Mouse (Mus musculus): ENCODE measurements around the gene Slc7a1. TPM values are rescaled to one million over a fixed set of nuclear protein-coding genes. Genes with fewer than 3 reads are reported as not detected.

Gene Slc7a1
- 17.7 and 21.5 TPM in 2 replicates for polyA plus RNA-seq (2015; fragmentation: Nextera tagmentation; extraction: Ambion mirVana)

DNA sequence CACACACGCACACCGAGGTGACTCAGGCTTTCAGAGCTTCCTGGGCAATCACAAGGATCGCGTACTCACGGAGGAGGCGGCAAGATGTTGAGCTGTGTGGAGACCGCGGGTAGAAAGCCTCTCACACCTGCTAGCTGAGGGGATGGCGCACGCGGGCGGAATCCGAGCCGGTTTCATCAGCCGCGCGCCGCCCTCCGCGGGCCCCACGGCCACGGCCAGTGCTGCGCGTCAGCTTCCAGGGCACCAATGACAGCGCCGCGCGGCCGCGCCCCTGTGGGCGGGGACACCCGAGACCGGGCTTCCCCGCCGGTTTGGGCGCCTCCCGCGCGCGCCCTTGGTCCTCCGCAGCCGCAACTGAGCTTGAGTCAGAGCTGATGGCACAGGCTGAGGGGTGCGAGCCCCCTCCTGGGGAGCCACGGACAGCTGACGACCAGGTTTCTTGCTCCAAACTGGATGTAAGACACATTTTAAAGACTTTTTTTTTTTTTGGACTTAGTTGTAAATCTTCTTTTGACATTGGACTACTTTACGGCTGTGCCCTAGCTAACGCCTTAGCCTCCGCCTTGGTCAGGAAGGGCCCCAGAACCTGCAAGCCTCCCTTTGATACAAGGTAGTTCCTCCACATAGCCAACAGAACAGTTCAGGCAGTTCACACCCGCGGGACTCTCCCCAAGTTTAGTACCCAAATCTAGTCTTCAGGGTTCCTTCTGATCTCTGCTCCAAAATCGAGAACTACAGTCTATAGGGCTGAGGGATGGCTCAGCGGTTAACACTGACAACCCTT is at the start of gene Slc7a1:
Slc7a1 (minus strand) TSS at position 245 of the 784 bp plus-strand sequence.
- H3K9me3 ChIP-seq (replicated peaks): no peaks in the 10 kb centered on the region
- peak; percentile 84 for DNase-seq

DNA sequence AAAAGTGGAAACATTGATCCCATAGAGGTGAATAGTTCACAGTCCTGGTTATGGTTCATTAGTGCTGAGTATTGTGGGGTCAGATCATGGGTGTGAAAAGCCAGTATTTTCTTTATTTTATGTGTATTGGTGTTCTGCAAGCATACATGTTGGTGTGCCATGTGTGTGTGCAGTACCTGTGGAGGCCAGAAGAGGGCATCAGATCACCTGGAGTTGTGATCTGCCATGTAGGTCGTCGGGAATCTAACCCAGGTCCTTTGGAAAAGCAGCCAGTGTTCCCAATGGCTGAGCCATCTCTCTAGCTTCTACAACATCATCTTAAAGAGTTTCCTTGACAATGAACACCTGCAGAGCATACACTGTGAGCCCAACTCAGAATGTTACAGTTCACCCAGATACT is 45.3 kb upstream of the Slc7a1 start:
- no peak overlapping the region for H3K27ac ChIP-seq
- no peak for ATAC-seq (ENCODE audit: low read depth)
- 65% methylated on average over 2 of the region's 2 CpGs for WGBS (ENCODE audit: insufficient replicate concordance)
- no peaks in the 10 kb centered on the region for H3K36me3 ChIP-seq
- no peak overlapping the region for H3K9ac ChIP-seq
- no peak overlapping the region for H3K4me2 ChIP-seq
- DNase-seq: no peak
- H3K4me1 ChIP-seq (replicated peaks): no peaks in the 10 kb centered on the region
- H3K27me3 ChIP-seq: no peaks in the 10 kb centered on the region
- no peaks in the 10 kb centered on the region; the same call in 1 of the 2 replicates for H3K9me3 ChIP-seq (replicated peaks)
- no peak overlapping the region for H3K4me3 ChIP-seq (replicated peaks)

More for the DNA sequence above, at the start of gene Slc7a1:
- under 1% methylated on average over 52 of the region's 52 CpGs for WGBS (ENCODE audit: insufficient replicate concordance)
- H3K9ac ChIP-seq: peak within 1 kb of the TSS; percentile 94
- peaks cover 13% of the 10 kb centered on the region for H3K36me3 ChIP-seq
- peak within 1 kb of the TSS; percentile 89 for H3K27ac ChIP-seq
- peaks cover 30% of the 10 kb centered on the region for H3K4me1 ChIP-seq (replicated peaks)
- peak; percentile 95 for ATAC-seq (ENCODE audit: low read depth)
- peak within 1 kb of the TSS; percentile 97 for H3K4me2 ChIP-seq
- peaks cover 12% of the 10 kb centered on the region for H3K27me3 ChIP-seq
- H3K4me3 ChIP-seq (replicated peaks): peak within 1 kb of the TSS; percentile 94

DNA sequence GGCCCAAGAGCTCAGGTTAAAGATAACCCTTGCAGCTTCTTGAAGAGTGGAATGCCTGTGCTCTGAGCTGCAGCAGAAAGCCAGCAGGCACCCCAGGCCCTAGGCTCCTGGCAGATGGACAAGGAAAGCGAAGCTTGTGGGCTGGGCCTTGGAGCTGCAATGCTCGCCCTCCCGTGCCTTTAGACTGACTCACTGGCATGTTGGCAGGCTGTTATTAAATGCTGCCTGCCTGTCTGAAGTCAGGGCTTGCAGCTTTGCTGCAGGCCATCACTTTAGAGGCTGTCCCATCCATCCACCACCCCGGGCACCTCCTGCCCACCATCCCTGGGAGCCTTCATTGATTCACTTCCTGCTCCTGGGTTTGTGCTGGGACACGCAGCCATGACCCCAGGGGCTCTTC is 44.0 kb upstream of the Slc7a1 start:
- H3K9ac ChIP-seq: no peak overlapping the region
- no peak overlapping the region for H3K27ac ChIP-seq
- H3K27me3 ChIP-seq: no peaks in the 10 kb centered on the region
- 57% methylated on average over 5 of the region's 5 CpGs for WGBS (ENCODE audit: insufficient replicate concordance)
- H3K4me1 ChIP-seq (replicated peaks): no peaks in the 10 kb centered on the region
- no peak for DNase-seq
- H3K4me3 ChIP-seq (replicated peaks): no peak overlapping the region
- no peak for ATAC-seq (ENCODE audit: low read depth)
- H3K9me3 ChIP-seq (replicated peaks): no peaks in the 10 kb centered on the region; the same call in 1 of the 2 replicates
- no peaks in the 10 kb centered on the region for H3K36me3 ChIP-seq
- H3K4me2 ChIP-seq: no peak overlapping the region

DNA sequence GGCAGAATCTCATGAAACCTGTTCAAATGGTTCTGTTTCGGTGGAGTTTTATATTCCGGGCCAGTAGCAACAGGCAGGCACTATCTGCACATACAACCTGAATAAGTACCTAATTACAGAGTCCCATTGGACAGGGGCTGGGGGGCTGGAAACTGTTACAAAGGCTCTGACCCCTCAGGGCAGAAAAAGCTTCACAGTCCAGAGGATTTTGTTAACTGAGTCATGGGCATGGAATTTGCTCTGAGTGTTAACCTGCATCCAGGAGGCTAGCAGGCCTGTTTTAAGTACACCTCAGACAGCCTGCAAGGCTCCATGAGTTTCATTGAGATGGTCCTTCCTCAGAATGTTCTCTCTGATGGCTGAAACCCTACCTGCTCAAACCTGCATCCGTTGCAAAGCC is 36.0 kb upstream of the Slc7a1 start:
- ATAC-seq (ENCODE audit: low read depth) (no peak), DNase-seq (no peak)
- Histone ChIP-seq H3K9ac (no peak overlapping the region), H3K4me2 (no peak overlapping the region), H3K4me1 (replicated peaks) (no peaks in the 10 kb centered on the region), H3K36me3 (no peaks in the 10 kb centered on the region), H3K27me3 (no peaks in the 10 kb centered on the region), H3K4me3 (replicated peaks) (no peak overlapping the region), H3K9me3 (replicated peaks) (no peaks in the 10 kb centered on the region), H3K27ac (no peak overlapping the region)
- WGBS (ENCODE audit: insufficient replicate concordance): 65% methylated on average over 3 of the region's 3 CpGs

DNA sequence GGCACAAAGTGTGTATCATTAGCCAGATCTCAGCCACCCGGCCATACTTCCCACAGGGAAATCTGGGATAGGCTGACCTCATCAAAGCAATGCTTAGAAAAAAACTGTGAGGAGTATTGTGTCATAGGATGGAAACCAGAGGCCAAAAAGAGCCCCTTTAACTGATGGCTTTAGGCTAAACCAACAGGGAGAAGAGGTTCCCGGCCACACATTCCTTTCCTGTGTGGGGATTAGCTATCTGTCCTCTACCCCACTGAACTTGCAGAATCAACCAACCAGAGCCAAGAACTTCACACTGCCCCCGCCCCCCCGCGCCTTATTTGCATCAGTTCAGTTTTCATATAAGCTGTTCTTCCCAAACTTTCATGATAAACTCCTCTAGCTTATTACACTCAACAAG is 32.4 kb upstream of the Slc7a1 start:
- 69% methylated on average over 5 of the region's 5 CpGs for WGBS (ENCODE audit: insufficient replicate concordance)
- H3K27me3 ChIP-seq: no peaks in the 10 kb centered on the region

DNA sequence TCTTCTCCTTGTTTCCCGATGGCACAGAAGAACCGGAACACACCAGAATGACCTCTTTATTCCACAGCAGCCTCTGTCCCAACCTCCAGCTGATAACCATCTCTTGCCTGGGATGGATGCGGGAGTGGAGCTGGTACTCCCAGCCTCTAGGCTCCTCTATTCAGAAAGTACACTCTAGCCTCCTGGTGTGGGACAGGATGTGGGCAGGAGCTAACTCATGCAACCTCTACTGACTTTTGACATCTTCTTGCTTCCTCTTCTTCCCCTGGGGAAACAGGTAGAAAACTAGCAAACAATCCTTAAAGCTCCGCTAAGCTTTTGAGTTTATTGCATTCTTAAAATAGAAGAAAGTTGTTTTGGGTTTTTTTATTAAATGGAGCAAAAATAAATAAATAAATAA is 29.1 kb upstream of the Slc7a1 start:
- no peaks in the 10 kb centered on the region for H3K36me3 ChIP-seq

More for the DNA sequence above, 32.4 kb upstream of the Slc7a1 start:
- H3K4me1 ChIP-seq (replicated peaks): no peaks in the 10 kb centered on the region
- H3K9ac ChIP-seq: no peak overlapping the region
- H3K9me3 ChIP-seq (replicated peaks): no peaks in the 10 kb centered on the region
- no peak overlapping the region for H3K27ac ChIP-seq
- DNase-seq (no peak), ATAC-seq (ENCODE audit: low read depth) (no peak)
- no peak overlapping the region for H3K4me2 ChIP-seq
- H3K36me3 ChIP-seq: no peaks in the 10 kb centered on the region
- no peak overlapping the region for H3K4me3 ChIP-seq (replicated peaks)

DNA sequence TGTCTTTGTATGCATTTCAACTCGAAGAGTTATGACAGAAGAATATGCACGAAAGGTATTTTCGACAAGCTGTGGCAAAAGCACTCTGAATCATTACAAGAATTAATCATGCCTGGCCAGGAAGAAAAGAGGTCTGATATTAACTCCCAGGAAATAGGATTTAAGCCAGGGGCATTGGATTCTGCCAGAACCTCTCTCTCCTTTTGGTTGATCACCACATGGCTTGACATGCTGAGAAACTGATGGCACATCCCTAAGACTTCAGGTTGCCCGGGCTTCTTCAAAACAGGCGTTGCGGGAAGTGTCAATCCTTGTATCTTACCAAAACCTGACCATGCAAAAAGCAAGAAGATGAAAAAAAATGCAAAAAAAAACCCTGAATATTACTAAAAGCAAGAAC is 25.4 kb upstream of the Slc7a1 start:
- no peak overlapping the region for H3K4me2 ChIP-seq
- ATAC-seq (ENCODE audit: low read depth): no peak
- H3K27me3 ChIP-seq: no peaks in the 10 kb centered on the region
- H3K9me3 ChIP-seq (replicated peaks): no peaks in the 10 kb centered on the region
- H3K4me3 ChIP-seq (replicated peaks): no peak overlapping the region
- no peak overlapping the region for H3K9ac ChIP-seq
- no peaks in the 10 kb centered on the region for H3K4me1 ChIP-seq (replicated peaks)
- no peaks in the 10 kb centered on the region for H3K36me3 ChIP-seq
- no peak overlapping the region for H3K27ac ChIP-seq
- DNase-seq: no peak
- 67% methylated on average over 6 of the region's 6 CpGs for WGBS (ENCODE audit: insufficient replicate concordance)

More for the DNA sequence above, 29.1 kb upstream of the Slc7a1 start:
- no peak overlapping the region for H3K27ac ChIP-seq
- no peaks in the 10 kb centered on the region for H3K9me3 ChIP-seq (replicated peaks)
- no peaks in the 10 kb centered on the region for H3K4me1 ChIP-seq (replicated peaks)
- H3K4me2 ChIP-seq: no peak overlapping the region
- no peak overlapping the region for H3K9ac ChIP-seq
- DNase-seq (no peak), ATAC-seq (ENCODE audit: low read depth) (no peak)
- WGBS (ENCODE audit: insufficient replicate concordance): 50% methylated on average over 4 of the region's 4 CpGs
- no peak overlapping the region for H3K4me3 ChIP-seq (replicated peaks)
- H3K27me3 ChIP-seq: no peaks in the 10 kb centered on the region

DNA sequence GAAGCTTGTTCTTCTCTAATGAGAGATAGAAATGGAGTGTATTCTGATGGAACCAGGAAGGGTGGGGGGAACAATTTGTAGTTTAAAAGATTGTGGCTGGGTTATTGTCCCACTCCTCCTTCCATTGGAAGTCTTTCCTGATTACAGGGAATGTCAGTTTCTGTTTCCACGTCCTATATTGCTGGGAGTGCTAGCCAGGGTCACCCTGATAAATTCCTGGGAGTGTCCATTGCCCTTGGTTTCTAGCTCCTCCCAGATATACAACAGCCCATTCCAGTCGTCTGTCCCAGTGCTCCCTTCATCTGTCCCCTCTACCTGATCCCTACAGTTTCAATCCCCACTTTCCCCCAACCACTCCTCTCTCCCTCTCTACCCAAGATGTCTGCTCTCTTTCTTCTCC is 21.6 kb upstream of the Slc7a1 start:
- WGBS (ENCODE audit: insufficient replicate concordance): 37% methylated on average over 2 of the region's 2 CpGs
- H3K27me3 ChIP-seq: no peaks in the 10 kb centered on the region
- no peak for ATAC-seq (ENCODE audit: low read depth)

DNA sequence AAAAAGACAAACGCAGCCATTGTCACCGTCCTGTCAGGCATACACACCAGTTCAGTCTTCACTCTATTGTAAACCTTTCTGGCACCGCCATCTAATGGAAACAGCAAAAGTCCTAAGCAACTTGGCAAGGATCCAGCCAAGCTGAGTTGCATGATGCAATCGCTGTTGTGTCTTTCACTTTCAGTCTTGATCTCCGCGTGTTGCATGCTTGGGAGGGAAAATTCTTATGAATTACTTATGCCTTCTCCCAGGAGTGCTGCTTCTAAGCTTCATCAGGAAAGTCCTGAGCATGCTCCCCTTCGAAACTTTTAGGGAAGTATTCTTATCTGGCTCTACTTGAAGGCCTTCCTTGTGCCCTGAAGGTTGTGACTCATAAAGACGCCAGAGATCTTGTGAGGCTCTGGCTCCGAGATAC is 19.4 kb upstream of the Slc7a1 start:
- no peak overlapping the region for H3K27ac ChIP-seq
- no peaks in the 10 kb centered on the region for H3K4me1 ChIP-seq (replicated peaks)
- 0 out of 2 replicates have a peak, but pooled peaks cover 4% of the 10 kb centered on the region for H3K27me3 ChIP-seq
- DNase-seq (no peak), ATAC-seq (ENCODE audit: low read depth) (no peak)
- no peaks in the 10 kb centered on the region for H3K36me3 ChIP-seq
- no peak overlapping the region for H3K9ac ChIP-seq
- peaks cover 5% of the 10 kb centered on the region; the same call in 1 of the 2 replicates for H3K9me3 ChIP-seq (replicated peaks)
- H3K4me2 ChIP-seq: no peak overlapping the region
- no peak overlapping the region for H3K4me3 ChIP-seq (replicated peaks)
- 66% methylated on average over 9 of the region's 9 CpGs for WGBS (ENCODE audit: insufficient replicate concordance)

More for the DNA sequence above, 21.6 kb upstream of the Slc7a1 start:
- Histone ChIP-seq H3K4me1 (replicated peaks) (no peaks in the 10 kb centered on the region), H3K27ac (no peak overlapping the region), H3K9me3 (replicated peaks) (peaks cover 5% of the 10 kb centered on the region; the same call in 1 of the 2 replicates), H3K9ac (no peak overlapping the region), H3K4me3 (replicated peaks) (no peak overlapping the region), H3K36me3 (no peaks in the 10 kb centered on the region), H3K4me2 (no peak overlapping the region)
- no peak for DNase-seq

DNA sequence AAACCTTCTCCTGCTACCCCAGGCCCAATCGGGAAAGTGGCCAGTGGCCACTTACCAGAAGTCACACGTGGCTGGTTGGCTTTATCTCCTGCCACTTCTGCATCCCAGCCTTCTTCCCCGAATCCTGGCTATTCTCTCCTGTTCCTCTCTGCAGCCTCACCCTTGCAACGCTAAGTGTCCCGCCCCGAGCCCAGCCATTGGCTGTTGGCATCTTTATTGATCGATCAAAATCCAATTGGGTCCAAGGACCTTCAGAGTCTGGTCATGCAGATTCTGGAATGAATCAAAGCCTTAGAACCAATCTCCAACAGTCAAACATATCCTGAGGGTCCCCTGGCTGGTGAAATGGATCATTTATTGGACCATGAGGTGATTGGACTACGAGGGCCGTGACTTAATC is 18.7 kb upstream of the Slc7a1 start:
- peaks cover 9% of the 10 kb centered on the region; the same call in 1 of the 2 replicates for H3K27me3 ChIP-seq
- H3K27ac ChIP-seq: no peak overlapping the region
- peaks cover 5% of the 10 kb centered on the region; the same call in 1 of the 2 replicates for H3K9me3 ChIP-seq (replicated peaks)
- ATAC-seq (ENCODE audit: low read depth) (no peak), DNase-seq (no peak)
- H3K9ac ChIP-seq: no peak overlapping the region
- 77% methylated on average over 9 of the region's 9 CpGs for WGBS (ENCODE audit: insufficient replicate concordance)
- no peaks in the 10 kb centered on the region for H3K36me3 ChIP-seq
- no peak overlapping the region for H3K4me2 ChIP-seq
- H3K4me1 ChIP-seq (replicated peaks): no peaks in the 10 kb centered on the region
- no peak overlapping the region for H3K4me3 ChIP-seq (replicated peaks)

DNA sequence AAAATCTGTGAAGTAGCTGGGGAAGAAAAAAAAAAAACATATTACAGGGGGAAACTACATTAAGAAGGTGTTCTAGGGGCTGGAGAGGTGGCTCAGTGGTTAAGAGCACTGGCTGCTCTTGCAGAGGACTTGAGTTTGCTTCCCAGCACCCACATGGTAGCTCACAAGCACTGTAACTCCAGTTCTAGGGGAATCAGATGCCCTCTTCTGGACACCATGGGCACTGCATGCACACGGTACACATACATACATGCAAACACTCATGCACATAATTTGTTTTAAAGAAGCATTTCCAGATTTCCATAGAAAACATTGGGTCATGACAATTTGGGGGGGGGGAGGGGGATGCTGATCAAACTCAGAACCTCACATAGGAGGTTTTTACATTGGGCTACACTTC is 18.1 kb upstream of the Slc7a1 start:
- H3K9ac ChIP-seq: no peak overlapping the region
- peaks cover 5% of the 10 kb centered on the region; the same call in 1 of the 2 replicates for H3K9me3 ChIP-seq (replicated peaks)
- no peak overlapping the region for H3K4me2 ChIP-seq
- ATAC-seq (ENCODE audit: low read depth) (no peak), DNase-seq (no peak)
- H3K27me3 ChIP-seq: peaks cover 9% of the 10 kb centered on the region; the same call in 1 of the 2 replicates
- no peaks in the 10 kb centered on the region for H3K36me3 ChIP-seq
- no peak overlapping the region for H3K27ac ChIP-seq
- WGBS (ENCODE audit: insufficient replicate concordance): 74% methylated on average over 1 of the region's 1 CpGs
- no peak overlapping the region for H3K4me3 ChIP-seq (replicated peaks)
- H3K4me1 ChIP-seq (replicated peaks): no peaks in the 10 kb centered on the region

DNA sequence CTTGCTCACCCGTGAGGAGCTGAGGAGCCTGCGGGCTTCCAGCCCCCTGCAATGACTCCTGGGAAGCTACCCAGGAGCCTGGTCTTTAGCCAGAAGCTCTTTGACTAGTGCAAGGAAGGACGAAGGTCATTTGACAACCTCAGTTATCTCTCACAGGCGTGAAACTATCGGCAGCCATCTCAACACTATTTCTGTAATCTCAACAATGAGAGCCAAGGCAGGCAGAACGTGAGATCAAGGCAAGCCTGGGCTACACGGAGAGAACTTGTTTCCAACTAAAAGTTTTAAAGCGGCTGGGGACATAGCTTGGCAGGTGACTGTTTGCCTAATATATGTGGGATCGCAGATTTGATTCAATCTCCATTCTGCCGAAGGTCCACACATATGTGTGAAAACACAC is 16.8 kb upstream of the Slc7a1 start:
- WGBS (ENCODE audit: insufficient replicate concordance): 41% methylated on average over 10 of the region's 10 CpGs
- ATAC-seq (ENCODE audit: low read depth): no peak
- H3K4me3 ChIP-seq (replicated peaks): no peak overlapping the region
- H3K27ac ChIP-seq: no peak overlapping the region
- H3K4me2 ChIP-seq: no peak overlapping the region
- H3K9ac ChIP-seq: no peak overlapping the region
- no peaks in the 10 kb centered on the region for H3K36me3 ChIP-seq
- H3K27me3 ChIP-seq: peaks cover 9% of the 10 kb centered on the region; the same call in 1 of the 2 replicates
- DNase-seq: no peak
- H3K9me3 ChIP-seq (replicated peaks): peaks cover 5% of the 10 kb centered on the region; the same call in 1 of the 2 replicates
- no peaks in the 10 kb centered on the region for H3K4me1 ChIP-seq (replicated peaks)
